Comparison of ENCODE assay signal across 12 mouse cellular contexts in the genomic region with DNA sequence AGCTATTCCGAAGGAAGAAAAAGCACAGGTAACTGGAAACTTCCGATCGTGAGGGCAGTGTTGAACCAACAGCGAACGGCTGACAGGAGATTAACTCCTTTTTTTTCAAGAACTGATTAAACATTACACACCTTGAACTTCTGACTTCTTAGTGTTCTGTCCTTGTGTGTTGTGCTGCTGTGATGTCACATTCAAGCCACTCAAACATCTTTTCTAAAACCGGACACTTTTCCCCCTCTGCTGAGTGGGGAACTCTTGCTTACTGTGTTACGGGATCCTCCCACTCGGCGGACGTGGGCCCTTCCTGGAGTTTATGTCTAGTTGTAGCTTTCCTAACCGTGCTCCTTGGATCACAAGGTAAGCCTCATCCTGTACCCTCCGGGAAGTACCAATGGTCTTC. TPM values are rescaled to one million over a fixed set of nuclear protein-coding genes. Genes with fewer than 3 reads are reported as not detected.
DNase-seq lines count a peak whose midpoint lies in the region; ATAC-seq and TF ChIP-seq lines count a peak whose summit lies in the region.
"Had no signal": no experiment of that assay in that cellular context is flagged by ENCODE, and none has a peak within 500 bp of the region (broad histone marks: within the 10 kb centered on the region; RNA-seq: fewer than 3 reads in every experiment).

A gene (plus strand): TSS at position 130 of the 400 bp plus-strand sequence.

- TF ChIP-seq CTCF in liver, postnatal 0 days (IDR thresholded peaks at IDR 0.05; ENCODE audit: low read depth): no peak

- H3K4me2 ChIP-seq in heart, embryonic 12.5 days: peak within 1 kb of the TSS; percentile 76
- peak within 1 kb of the TSS; percentile 76 for H3K4me2 ChIP-seq in hindbrain, embryonic 16.5 days (ENCODE audit: low read length)
- peak within 1 kb of the TSS; percentile 49 for H3K4me2 ChIP-seq in liver, postnatal 0 days (ENCODE audit: low read depth, low read length)

- no peak within 1 kb of the TSS for H3K27ac ChIP-seq in heart, embryonic 12.5 days (ENCODE audit: poor library complexity, severe bottlenecking)
- no peak within 1 kb of the TSS for H3K27ac ChIP-seq in hindbrain, embryonic 16.5 days (ENCODE audit: low read depth, low read length)
- no peak within 1 kb of the TSS for H3K27ac ChIP-seq in liver, postnatal 0 days (ENCODE audit: low read depth)

- TF ChIP-seq EP300 in liver, postnatal 0 days (IDR thresholded peaks at IDR 0.05; ENCODE audit: low read depth): no peak

- no peak for ATAC-seq in heart, embryonic 12.5 days (ENCODE audit: insufficient number of reproducible peaks, low FRiP score)
- ATAC-seq in hindbrain, embryonic 16.5 days: no peak
- ATAC-seq in liver, postnatal 0 days: no peak
- ATAC-seq in frontal cortex, adult (ENCODE audit: low TSS enrichment): no peak

- peaks cover 17% of the 10 kb centered on the region for H3K4me1 ChIP-seq in heart, embryonic 12.5 days (replicated peaks)
- peaks cover 8% of the 10 kb centered on the region for H3K4me1 ChIP-seq in hindbrain, embryonic 16.5 days (ENCODE audit: control insufficient read depth, insufficient read depth, low read depth, low read length)
- no peaks in the 10 kb centered on the region; the same call in 1 of the 2 replicates for H3K4me1 ChIP-seq in liver, postnatal 0 days (ENCODE audit: insufficient read depth)

- DNase-seq in heart, postnatal 4 days: no peak
- DNase-seq in R1 (ENCODE audit: low read depth, low spot score): peak; percentile 13
- no peak for DNase-seq in liver, postnatal 0 days
- DNase-seq in c-Kit-positive CD71-positive TER-119-positive erythroid progenitor cells, embryonic 14.5 days (ENCODE audit: low spot score): no peak
- no peak for DNase-seq in urinary bladder, postnatal 14 days (ENCODE audit: low spot score)
- DNase-seq: spleen, adult 18-20 months had no signal

- peak within 1 kb of the TSS; percentile 42 for H3K4me3 ChIP-seq in heart, embryonic 12.5 days
- H3K4me3 ChIP-seq in hindbrain, embryonic 16.5 days (ENCODE audit: low read length): peak within 1 kb of the TSS; percentile 36
- no peak within 1 kb of the TSS; the same call in 1 of the 2 replicates for H3K4me3 ChIP-seq in liver, postnatal 0 days (ENCODE audit: low read depth, low read length)

- H3K36me3 ChIP-seq in heart, embryonic 12.5 days: peaks cover 7% of the 10 kb centered on the region; the same call in 1 of the 2 replicates
- H3K36me3 ChIP-seq in hindbrain, embryonic 16.5 days (ENCODE audit: control insufficient read depth, insufficient read depth, low read length): no peaks in the 10 kb centered on the region
- H3K36me3 ChIP-seq in liver, postnatal 0 days (replicated peaks; ENCODE audit: insufficient read depth, low read length): no peaks in the 10 kb centered on the region

- peak within 1 kb of the TSS; percentile 47 for H3K9ac ChIP-seq in heart, embryonic 12.5 days
- H3K9ac ChIP-seq in hindbrain, embryonic 16.5 days (ENCODE audit: low read depth, low read length): peak within 1 kb of the TSS; percentile 59
- H3K9ac ChIP-seq in liver, postnatal 0 days (replicated peaks): no peak within 1 kb of the TSS

- peaks cover 4% of the 10 kb centered on the region for H3K27me3 ChIP-seq in heart, embryonic 12.5 days (replicated peaks)
- peaks cover 35% of the 10 kb centered on the region for H3K27me3 ChIP-seq in hindbrain, embryonic 16.5 days (replicated peaks; ENCODE audit: control insufficient read depth, insufficient read depth, low read length)
- H3K27me3 ChIP-seq in liver, postnatal 0 days (ENCODE audit: insufficient read depth, low read length): no peaks in the 10 kb centered on the region

- no peaks in the 10 kb centered on the region for H3K9me3 ChIP-seq in heart, embryonic 12.5 days (replicated peaks)
- no peaks in the 10 kb centered on the region for H3K9me3 ChIP-seq in hindbrain, embryonic 16.5 days (ENCODE audit: control insufficient read depth, low read length)
- no peaks in the 10 kb centered on the region for H3K9me3 ChIP-seq in liver, postnatal 0 days (ENCODE audit: low read length)

- 84% methylated on average over 12 of the region's 12 CpGs for WGBS in heart, embryonic 12.5 days
- 89% methylated on average over 12 of the region's 12 CpGs for WGBS in hindbrain, embryonic 16.5 days
- 77% methylated on average over 12 of the region's 12 CpGs for WGBS in liver, postnatal 0 days (ENCODE audit: insufficient replicate concordance)

RNA-seq across cellular contexts. Expression of the gene that starts here (rescaled TPM):
- polyA plus RNA-seq in heart, embryonic 12.5 days (2016; fragmentation: Nextera tagmentation; extraction: Ambion mirVana): 0.60 TPM in 1 of 2 replicates, not detected in the other
- total RNA-seq in heart, postnatal 4 days (2021): not detected
- polyA plus RNA-seq in hindbrain, embryonic 16.5 days (2015; fragmentation: Nextera tagmentation; extraction: Ambion mirVana): not detected in 2 replicates
- polyA plus RNA-seq in liver, postnatal 0 days (2015; fragmentation: Nextera tagmentation; extraction: Ambion mirVana): not detected in 2 replicates
- total RNA-seq: heart, postnatal 25 days; megakaryocyte-erythroid progenitor cell, adult 5-6 weeks had no signal
- polyA plus RNA-seq: cortical plate, adult 2 months had no signal
